Comparison of ENCODE assay signal across 8 mouse cellular contexts in the genomic region with DNA sequence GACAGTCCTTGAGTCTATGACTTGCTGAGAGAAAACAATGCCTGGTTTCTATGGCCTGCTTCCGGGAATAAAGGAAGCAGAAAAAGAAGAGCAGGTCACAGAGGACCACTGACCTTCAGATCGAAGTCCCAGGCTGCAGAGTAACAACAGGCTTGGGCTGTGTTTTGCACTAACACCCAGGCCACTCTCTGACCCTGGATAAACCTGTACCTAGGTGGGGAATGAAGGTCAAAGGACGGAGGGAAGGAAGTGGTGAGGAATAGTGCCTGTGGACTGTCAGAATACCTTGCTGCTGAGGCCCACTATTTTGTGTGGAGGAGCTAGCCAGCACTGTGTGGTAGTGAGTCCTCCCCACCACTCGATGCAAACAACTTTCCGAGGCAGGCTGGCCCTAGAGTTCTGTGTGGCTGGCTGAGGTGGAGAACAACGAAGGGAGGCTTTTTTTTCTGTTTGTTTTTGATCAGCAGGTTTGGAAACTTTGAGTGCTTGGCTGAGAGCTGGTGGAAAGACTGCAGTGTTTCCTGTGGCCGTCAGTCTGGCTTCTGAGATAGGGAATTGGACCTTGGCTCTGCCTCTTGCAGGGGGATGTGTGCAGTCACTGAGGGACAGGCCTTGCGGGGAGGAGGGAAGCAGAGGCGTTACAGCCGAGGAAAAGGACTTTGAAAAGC.
DNase-seq lines count a peak whose midpoint lies in the region; ATAC-seq and TF ChIP-seq lines count a peak whose summit lies in the region.

No protein-coding gene starts in this region.

- intact Hi-C loops in heart, adult 2 months (cut with DNase I), result no loop called here
- intact Hi-C loops in left cerebral cortex, postnatal 36 days (cut with DNase I), result no loop called here

- no peaks in the 10 kb centered on the region for H3K4me1 ChIP-seq in midbrain, embryonic 16.5 days (ENCODE audit: control insufficient read depth, insufficient read depth, low read length)
- no peaks in the 10 kb centered on the region for H3K4me1 ChIP-seq in midbrain, embryonic 14.5 days (ENCODE audit: control insufficient read depth, insufficient read depth, low read length)
- peaks cover 12% of the 10 kb centered on the region for H3K4me1 ChIP-seq in heart, adult 2 months (ENCODE audit: control insufficient read depth, insufficient read depth, low read length)
- no peaks in the 10 kb centered on the region for H3K4me1 ChIP-seq in stomach, embryonic 14.5 days (ENCODE audit: control insufficient read depth, insufficient read depth, low read length)

- no peak overlapping the region for H3K4me2 ChIP-seq in midbrain, embryonic 16.5 days (ENCODE audit: low read length)
- H3K4me2 ChIP-seq in midbrain, embryonic 14.5 days (ENCODE audit: low read length), result no peak overlapping the region
- no peak overlapping the region for H3K4me2 ChIP-seq in stomach, embryonic 14.5 days (replicated peaks; ENCODE audit: low read depth, low read length)

- TF ChIP-seq CTCF in heart, adult 2 months (IDR thresholded peaks at IDR 0.05), result 0 out of 2 replicates have a peak, but pooled peaks have one; percentile 5

- TF ChIP-seq POLR2A in heart, adult 2 months (IDR thresholded peaks at IDR 0.05; ENCODE audit: insufficient read depth, low read depth, low read length), result peak; percentile 55; the same call in 1 of the 2 replicates

- H3K27me3 ChIP-seq in midbrain, embryonic 16.5 days (ENCODE audit: control insufficient read depth, insufficient read depth, low read depth, low read length), result no peaks in the 10 kb centered on the region
- H3K27me3 ChIP-seq in midbrain, embryonic 14.5 days (ENCODE audit: control insufficient read depth, insufficient read depth, low read length), result no peaks in the 10 kb centered on the region
- H3K27me3 ChIP-seq in heart, adult 2 months (ENCODE audit: control insufficient read depth, insufficient read depth, low read length), result no peaks in the 10 kb centered on the region
- no peaks in the 10 kb centered on the region for H3K27me3 ChIP-seq in stomach, embryonic 14.5 days (ENCODE audit: control insufficient read depth, insufficient read depth, low read length)

- H3K9ac ChIP-seq in midbrain, embryonic 16.5 days (ENCODE audit: low read depth, low read length), result no peak overlapping the region
- H3K9ac ChIP-seq in midbrain, embryonic 14.5 days (replicated peaks; ENCODE audit: low read length), result no peak overlapping the region
- H3K9ac ChIP-seq in heart, adult 2 months (ENCODE audit: low read depth, low read length), result no peak overlapping the region
- H3K9ac ChIP-seq in stomach, embryonic 14.5 days (replicated peaks; ENCODE audit: low read depth, low read length), result no peak overlapping the region

- H3K4me3 ChIP-seq in midbrain, embryonic 16.5 days (ENCODE audit: low read depth, low read length), result no peak overlapping the region
- H3K4me3 ChIP-seq in midbrain, embryonic 14.5 days (replicated peaks; ENCODE audit: low read depth, low read length), result no peak overlapping the region
- no peak overlapping the region for H3K4me3 ChIP-seq in heart, adult 2 months
- no peak overlapping the region for H3K4me3 ChIP-seq in stomach, embryonic 14.5 days (ENCODE audit: low read depth, low read length)

- H3K9me3 ChIP-seq in midbrain, embryonic 16.5 days (replicated peaks; ENCODE audit: control insufficient read depth, low read length, poor library complexity, severe bottlenecking), result no peaks in the 10 kb centered on the region
- H3K9me3 ChIP-seq in midbrain, embryonic 14.5 days (ENCODE audit: control insufficient read depth, low read length), result no peaks in the 10 kb centered on the region
- H3K9me3 ChIP-seq in stomach, embryonic 14.5 days (ENCODE audit: control insufficient read depth, low read depth, low read length), result no peaks in the 10 kb centered on the region

- H3K36me3 ChIP-seq in midbrain, embryonic 16.5 days (ENCODE audit: control insufficient read depth, insufficient read depth, low read length), result no peaks in the 10 kb centered on the region
- H3K36me3 ChIP-seq in midbrain, embryonic 14.5 days (ENCODE audit: control insufficient read depth, insufficient read depth, low read length), result no peaks in the 10 kb centered on the region
- H3K36me3 ChIP-seq in heart, adult 2 months (ENCODE audit: control insufficient read depth, insufficient read depth, low read length), result peaks cover 3% of the 10 kb centered on the region
- no peaks in the 10 kb centered on the region for H3K36me3 ChIP-seq in stomach, embryonic 14.5 days (ENCODE audit: control insufficient read depth, insufficient read depth, low read length)

- no peaks in the 10 kb centered on the region; the same call in 1 of the 2 replicates for H3K79me2 ChIP-seq in heart, adult 2 months (replicated peaks; ENCODE audit: control insufficient read depth, insufficient read depth, low read length)

- no peak overlapping the region for H3K27ac ChIP-seq in midbrain, embryonic 16.5 days (ENCODE audit: low read length)
- no peak overlapping the region for H3K27ac ChIP-seq in midbrain, embryonic 14.5 days (replicated peaks; ENCODE audit: low read depth, low read length)
- H3K27ac ChIP-seq in heart, adult 2 months, result peak overlapping the region; percentile 49
- peak overlapping the region; percentile 35; the same call in 1 of the 2 replicates for H3K27ac ChIP-seq in stomach, embryonic 14.5 days (ENCODE audit: low read length)

- TF ChIP-seq EP300 in heart, adult 2 months (IDR thresholded peaks at IDR 0.05; ENCODE audit: insufficient read depth, low read depth, low read length), result peak; percentile 93

- ATAC-seq in midbrain, embryonic 16.5 days, result peak; percentile 17; the same call in 1 of the 2 replicates
- no peak for ATAC-seq in midbrain, embryonic 14.5 days (ENCODE audit: low FRiP score, low TSS enrichment)
- peak; percentile 61; the same call in 1 of the 2 replicates for ATAC-seq in stomach, embryonic 14.5 days (ENCODE audit: insufficient number of reproducible peaks, insufficient read depth, low FRiP score, low read depth)

- WGBS in midbrain, embryonic 16.5 days, result 40% methylated on average over 10 of the region's 10 CpGs
- 34% methylated on average over 10 of the region's 10 CpGs for WGBS in midbrain, embryonic 14.5 days
- WGBS in heart, adult 2 months, result 22% methylated on average over 10 of the region's 10 CpGs
- 27% methylated on average over 10 of the region's 10 CpGs for WGBS in stomach, embryonic 14.5 days

- DNase-seq in midbrain, embryonic 14.5 days, result no peak
- DNase-seq in heart, adult 2 months, result peak; percentile 57 to 73
- DNase-seq in kidney, postnatal 14 days, result peak; percentile 28
- DNase-seq in left cerebral cortex, postnatal 36 days (ENCODE audit: low spot score in 2 of 2), result no peak
- no peak for DNase-seq in cerebellum, adult 18-20 months
- DNase-seq in right cerebral cortex, adult 2 months (ENCODE audit: low spot score in 2 of 2), result no peak

Comparison
In these comparisons a context has a peak if more than half of its experiments do, and no peak if none do; other contexts are left out.
1. H3K27ac ChIP-seq: peak in heart, adult 2 months (single experiment) and stomach, embryonic 14.5 days (single experiment); none in midbrain, embryonic 16.5 days (single experiment) and midbrain, embryonic 14.5 days (single experiment).
2. DNase-seq: peak in heart, adult 2 months (2 of 2) and kidney, postnatal 14 days (single experiment); none in midbrain, embryonic 14.5 days (single experiment), left cerebral cortex, postnatal 36 days (0 of 2), cerebellum, adult 18-20 months (0 of 2) and right cerebral cortex, adult 2 months (0 of 2).